Mouse (Mus musculus) kidney, adult 18-20 months (tissue): Measurements from ENCODE around the gene Ptprt.
"Not testable (repeated sequence)": the region's sequence is repeated elsewhere in the genome, so short reads cannot be mapped to it uniquely, and the experiment has no call there.

ENCODE experiments used
- DNase-seq: peaks from one replicate; pipeline ENCODE4 v3.0.0; 2021

Ptprt gene

GRCm38 (mm10) chr2:161511880-161512570 lies 1148.9 kb downstream of the Ptprt start:
- not testable (repeated sequence) for DNase-seq

GRCm38 (mm10) chr2:161511101-161511759 lies 1149.7 kb downstream of the Ptprt start:
- DNase-seq: no peak

- DNase-seq: no peak
Measured at GRCm38 (mm10) chr2:161499097-161499899, 1161.6 kb downstream of the Ptprt start.

GRCm38 (mm10) chr2:161498449-161499096 lies 1162.4 kb downstream of the Ptprt start:
- no peak for DNase-seq

- DNase-seq: no peak
Measured at GRCm38 (mm10) chr2:161481741-161482140, 1179.2 kb downstream of the Ptprt start.

- DNase-seq: no peak
Measured at GRCm38 (mm10) chr2:161480445-161480844, 1180.5 kb downstream of the Ptprt start.
